Mouse (Mus musculus): ENCODE data around the gene Ccdc58. TPM values are rescaled to one million over a fixed set of nuclear protein-coding genes. Genes with fewer than 3 reads are reported as not detected.

Gene Ccdc58
- polyA plus RNA-seq, 1 experiment = 20.5 TPM

GRCm38 (mm10) chr16:36067694-36068093 is 3.8 kb upstream of the Ccdc58 start:
- Histone ChIP-seq H3K4me3 (replicated peaks; ENCODE audit: insufficient read depth, low read depth, low read length) (no peak overlapping the region), H3K27ac (ENCODE audit: insufficient read depth, low read length) (no peak overlapping the region)
- WGBS = 66% methylated on average over 2 of the region's 2 CpGs

GRCm38 (mm10) chr16:36068356-36068755 is 3.1 kb upstream of the Ccdc58 start:
- Histone ChIP-seq H3K4me3 (replicated peaks; ENCODE audit: insufficient read depth, low read depth, low read length) (no peak overlapping the region), H3K4me1 (ENCODE audit: control insufficient read depth, insufficient read depth, low read length) (peaks cover 3% of the 10 kb centered on the region), H3K27me3 (ENCODE audit: control insufficient read depth, insufficient read depth, low read length) (no peaks in the 10 kb centered on the region), H3K27ac (ENCODE audit: insufficient read depth, low read length) (no peak overlapping the region)
- 40% methylated on average over 3 of the region's 3 CpGs for WGBS
- no peak for DNase-seq
- TF ChIP-seq POLR2A (IDR thresholded peaks at IDR 0.05; ENCODE audit: borderline replicate concordance, insufficient read depth, low read length) = no peak
- no peak for TF ChIP-seq CTCF (IDR thresholded peaks at IDR 0.05; ENCODE audit: borderline replicate concordance, insufficient read depth, low read depth, low read length)

More at GRCm38 (mm10) chr16:36067694-36068093, 3.8 kb upstream of the Ccdc58 start:
- Histone ChIP-seq H3K27me3 (ENCODE audit: control insufficient read depth, insufficient read depth, low read length) (no peaks in the 10 kb centered on the region), H3K4me1 (ENCODE audit: control insufficient read depth, insufficient read depth, low read length) (peaks cover 5% of the 10 kb centered on the region)
- no peak for DNase-seq
- TF ChIP-seq POLR2A (IDR thresholded peaks at IDR 0.05; ENCODE audit: borderline replicate concordance, insufficient read depth, low read length) = no peak
- no peak for TF ChIP-seq CTCF (IDR thresholded peaks at IDR 0.05; ENCODE audit: borderline replicate concordance, insufficient read depth, low read depth, low read length)

GRCm38 (mm10) chr16:36069819-36070575 is 1.5 kb upstream of the Ccdc58 start:
- no peak for DNase-seq
- no peaks in the 10 kb centered on the region for H3K27me3 ChIP-seq (ENCODE audit: control insufficient read depth, insufficient read depth, low read length)
- no peak for TF ChIP-seq POLR2A (IDR thresholded peaks at IDR 0.05; ENCODE audit: borderline replicate concordance, insufficient read depth, low read length)
- no peak for TF ChIP-seq CTCF (IDR thresholded peaks at IDR 0.05; ENCODE audit: borderline replicate concordance, insufficient read depth, low read depth, low read length)
- H3K4me3 ChIP-seq (replicated peaks; ENCODE audit: insufficient read depth, low read depth, low read length) = peak overlapping the region; percentile 26
- no peaks in the 10 kb centered on the region; the same call in 1 of the 2 replicates for H3K4me1 ChIP-seq (ENCODE audit: control insufficient read depth, insufficient read depth, low read length)
- no peak overlapping the region for H3K27ac ChIP-seq (ENCODE audit: insufficient read depth, low read length)
- WGBS = 24% methylated on average over 9 of the region's 9 CpGs

GRCm38 (mm10) chr16:36071071-36071449 is 425 bp upstream of the Ccdc58 start:
- H3K4me3 ChIP-seq (replicated peaks; ENCODE audit: insufficient read depth, low read depth, low read length) = peak overlapping the region; percentile 93
- H3K27ac ChIP-seq (ENCODE audit: insufficient read depth, low read length) = peak overlapping the region; percentile 82
- no peaks in the 10 kb centered on the region for H3K27me3 ChIP-seq (ENCODE audit: control insufficient read depth, insufficient read depth, low read length)
- DNase-seq = no peak
- H3K4me1 ChIP-seq (ENCODE audit: control insufficient read depth, insufficient read depth, low read length) = no peaks in the 10 kb centered on the region; the same call in 1 of the 2 replicates
- TF ChIP-seq CTCF (IDR thresholded peaks at IDR 0.05; ENCODE audit: borderline replicate concordance, insufficient read depth, low read depth, low read length) = no peak
- WGBS = under 1% methylated on average over 16 of the region's 16 CpGs

GRCm38 (mm10) chr16:36072410-36073011 is 1.0 kb downstream of the Ccdc58 start:
- 31% methylated on average over 8 of the region's 8 CpGs for WGBS
- H3K27me3 ChIP-seq (ENCODE audit: control insufficient read depth, insufficient read depth, low read length) = no peaks in the 10 kb centered on the region
- H3K4me1 ChIP-seq (ENCODE audit: control insufficient read depth, insufficient read depth, low read length) = no peaks in the 10 kb centered on the region; the same call in 1 of the 2 replicates
- H3K4me3 ChIP-seq (replicated peaks; ENCODE audit: insufficient read depth, low read depth, low read length) = peak overlapping the region; percentile 93
- DNase-seq = no peak
- TF ChIP-seq CTCF (IDR thresholded peaks at IDR 0.05; ENCODE audit: borderline replicate concordance, insufficient read depth, low read depth, low read length) (no peak), POLR2A (IDR thresholded peaks at IDR 0.05; ENCODE audit: borderline replicate concordance, insufficient read depth, low read length) (no peak)
- no peak overlapping the region for H3K27ac ChIP-seq (ENCODE audit: insufficient read depth, low read length)

GRCm38 (mm10) chr16:36074772-36075171 is 3.3 kb downstream of the Ccdc58 start:
- H3K27me3 ChIP-seq (ENCODE audit: control insufficient read depth, insufficient read depth, low read length) = no peaks in the 10 kb centered on the region
- H3K4me3 ChIP-seq (replicated peaks; ENCODE audit: insufficient read depth, low read depth, low read length) = no peak overlapping the region
- TF ChIP-seq POLR2A (IDR thresholded peaks at IDR 0.05; ENCODE audit: borderline replicate concordance, insufficient read depth, low read length) (no peak), CTCF (IDR thresholded peaks at IDR 0.05; ENCODE audit: borderline replicate concordance, insufficient read depth, low read depth, low read length) (no peak)
- 90% methylated on average over 3 of the region's 3 CpGs for WGBS
- H3K27ac ChIP-seq (ENCODE audit: insufficient read depth, low read length) = no peak overlapping the region
- no peaks in the 10 kb centered on the region for H3K4me1 ChIP-seq (ENCODE audit: control insufficient read depth, insufficient read depth, low read length)
- DNase-seq = no peak

GRCm38 (mm10) chr16:36079916-36080315 is 8.4 kb downstream of the Ccdc58 start:
- no peaks in the 10 kb centered on the region for H3K4me1 ChIP-seq (ENCODE audit: control insufficient read depth, insufficient read depth, low read length)
- H3K27ac ChIP-seq (ENCODE audit: insufficient read depth, low read length) = no peak overlapping the region
- no peaks in the 10 kb centered on the region for H3K27me3 ChIP-seq (ENCODE audit: control insufficient read depth, insufficient read depth, low read length)
- no peak overlapping the region for H3K4me3 ChIP-seq (replicated peaks; ENCODE audit: insufficient read depth, low read depth, low read length)
- WGBS = 97% methylated on average over 3 of the region's 3 CpGs
- DNase-seq = no peak
- TF ChIP-seq CTCF (IDR thresholded peaks at IDR 0.05; ENCODE audit: borderline replicate concordance, insufficient read depth, low read depth, low read length) (no peak), POLR2A (IDR thresholded peaks at IDR 0.05; ENCODE audit: borderline replicate concordance, insufficient read depth, low read length) (no peak)

GRCm38 (mm10) chr16:36087846-36088245 is 16.4 kb downstream of the Ccdc58 start:
- 90% methylated on average over 4 of the region's 4 CpGs for WGBS
- Histone ChIP-seq H3K4me1 (ENCODE audit: control insufficient read depth, insufficient read depth, low read length) (no peaks in the 10 kb centered on the region), H3K4me3 (replicated peaks; ENCODE audit: insufficient read depth, low read depth, low read length) (no peak overlapping the region), H3K27ac (ENCODE audit: insufficient read depth, low read length) (no peak overlapping the region), H3K27me3 (ENCODE audit: control insufficient read depth, insufficient read depth, low read length) (no peaks in the 10 kb centered on the region)
- DNase-seq = no peak
- no peak for TF ChIP-seq CTCF (IDR thresholded peaks at IDR 0.05; ENCODE audit: borderline replicate concordance, insufficient read depth, low read depth, low read length)
- TF ChIP-seq POLR2A (IDR thresholded peaks at IDR 0.05; ENCODE audit: borderline replicate concordance, insufficient read depth, low read length) = no peak
